Mouse (Mus musculus) forebrain, embryonic 12.5 days (tissue): ENCODE results near the gene Calcoco2. TPM values are rescaled to one million over a fixed set of nuclear protein-coding genes. Genes with fewer than 3 reads are reported as not detected.

ENCODE experiments used
- ATAC-seq: fragments of 200-750 bp; cut with Nextera tagmentation; 2 replicates; pipeline ENCODE4 v1.8.0; 2017; ENCODE audit warnings: moderate TSS enrichment; ENCODE audit not compliant: low FRiP score
- H3K27ac ChIP-seq: fragments of 300-500 bp; sonication (generic); 2 replicates; pipeline ENCODE4 v1.5.1; 2016; ENCODE audit warnings: mild to moderate bottlenecking
- H3K27me3 ChIP-seq: fragments of 300-500 bp; sonication (generic); 2 replicates; pipeline ENCODE4 v1.6.1; 2016; ENCODE audit warnings: mild to moderate bottlenecking
- H3K36me3 ChIP-seq: fragments of 300-500 bp; sonication (generic); replicated peaks from 2 replicates; pipeline ENCODE4 v1.6.1; 2016; ENCODE audit warnings: mild to moderate bottlenecking
- H3K4me1 ChIP-seq: fragments of 300-500 bp; sonication (generic); 2 replicates; pipeline ENCODE4 v1.6.1; 2016
- H3K4me2 ChIP-seq: fragments of 300-500 bp; sonication (generic); 2 replicates; pipeline ENCODE4 v1.6.1; 2016; ENCODE audit warnings: mild to moderate bottlenecking, moderate library complexity
- H3K4me3 ChIP-seq: fragments of 300-500 bp; sonication (generic); replicated peaks from 2 replicates; pipeline ENCODE4 v1.5.1; 2016; ENCODE audit warnings: mild to moderate bottlenecking
- H3K9ac ChIP-seq: fragments of 300-500 bp; sonication (generic); 2 replicates; pipeline ENCODE4 v1.6.1; 2016; ENCODE audit warnings: mild to moderate bottlenecking
- H3K9me3 ChIP-seq: fragments of 300-500 bp; sonication (generic); 2 replicates; pipeline ENCODE4 v1.6.1; 2016
- WGBS: fragments of 180-500 bp; shearing (Covaris S2); methylation state at CpG from one replicate; pipeline ENCODE4 v1.1.7; 2016; 5-methylcytosine and 5-hydroxymethylcytosine counted together
- polyA plus RNA-seq: library from polyadenylated mRNA; unstranded; fragments of >200 nt; fragmentation: Nextera tagmentation; extraction: Ambion mirVana; gene quantifications from 2 replicates; pipeline ENCODE4 v1.2.1, GENCODE M21; 2016

Gene Calcoco2
- polyA plus RNA-seq, 1 experiment from 2014 or later: not detected

GRCm38 (mm10) chr11:96075509-96076220 is 36.1 kb downstream of the Calcoco2 start, which contains the start of gene Atp5g1:
Gene Atp5g1 (minus strand): TSS chr11:96075670.
- peak within 1 kb of the TSS; percentile 73 for H3K27ac ChIP-seq
- peak within 1 kb of the TSS; percentile 72 for H3K4me3 ChIP-seq
- peak; percentile 98 for ATAC-seq
- no peaks in the 10 kb centered on the region; the same call in 1 of the 2 replicates for H3K27me3 ChIP-seq
- H3K9ac ChIP-seq: peak within 1 kb of the TSS; percentile 77
- WGBS: under 1% methylated on average over 37 of the region's 37 CpGs
- peaks cover 22% of the 10 kb centered on the region for H3K36me3 ChIP-seq
- H3K4me2 ChIP-seq: peak within 1 kb of the TSS; percentile 75
- no peaks in the 10 kb centered on the region for H3K9me3 ChIP-seq
- H3K4me1 ChIP-seq: peaks cover 13% of the 10 kb centered on the region

GRCm38 (mm10) chr11:96075177-96075508 is 36.6 kb downstream of the Calcoco2 start:
- H3K27me3 ChIP-seq: no peaks in the 10 kb centered on the region; the same call in 1 of the 2 replicates
- H3K4me1 ChIP-seq: peaks cover 13% of the 10 kb centered on the region
- H3K9me3 ChIP-seq: no peaks in the 10 kb centered on the region
- peak overlapping the region; percentile 75 for H3K4me2 ChIP-seq
- ATAC-seq: 0 out of 2 replicates have a peak, but pooled peaks have one; percentile 12
- peaks cover 27% of the 10 kb centered on the region for H3K36me3 ChIP-seq
- peak overlapping the region; percentile 77 for H3K9ac ChIP-seq
- peak overlapping the region; percentile 57 for H3K27ac ChIP-seq
- WGBS: under 1% methylated on average over 15 of the region's 15 CpGs
- H3K4me3 ChIP-seq: peak overlapping the region; percentile 72

GRCm38 (mm10) chr11:96074351-96075176 is 37.2 kb downstream of the Calcoco2 start:
- WGBS: 34% methylated on average over 17 of the region's 17 CpGs
- Histone ChIP-seq H3K9ac (peak overlapping the region; percentile 77), H3K4me1 (peaks cover 13% of the 10 kb centered on the region), H3K27me3 (no peaks in the 10 kb centered on the region; the same call in 1 of the 2 replicates), H3K9me3 (no peaks in the 10 kb centered on the region), H3K36me3 (peaks cover 32% of the 10 kb centered on the region), H3K4me2 (peak overlapping the region; percentile 75), H3K27ac (peak overlapping the region; percentile 57), H3K4me3 (peak overlapping the region; percentile 72)
- no peak for ATAC-seq

GRCm38 (mm10) chr11:96073295-96073993 is 38.3 kb downstream of the Calcoco2 start:
- Histone ChIP-seq H3K36me3 (peaks cover 32% of the 10 kb centered on the region), H3K27ac (no peak overlapping the region), H3K4me2 (no peak overlapping the region; the same call in 1 of the 2 replicates), H3K27me3 (no peaks in the 10 kb centered on the region; the same call in 1 of the 2 replicates), H3K4me3 (no peak overlapping the region), H3K4me1 (peaks cover 13% of the 10 kb centered on the region), H3K9me3 (no peaks in the 10 kb centered on the region), H3K9ac (no peak overlapping the region)
- ATAC-seq: no peak
- 90% methylated on average over 9 of the region's 9 CpGs for WGBS

GRCm38 (mm10) chr11:96071013-96071412 is 40.8 kb downstream of the Calcoco2 start:
- 97% methylated on average over 1 of the region's 1 CpGs for WGBS

GRCm38 (mm10) chr11:96070353-96070752 is 41.4 kb downstream of the Calcoco2 start:
- H3K4me2 ChIP-seq: no peak overlapping the region
- H3K27ac ChIP-seq: no peak overlapping the region
- H3K4me1 ChIP-seq: peaks cover 17% of the 10 kb centered on the region
- WGBS: 96% methylated on average over 7 of the region's 7 CpGs
- no peak overlapping the region for H3K4me3 ChIP-seq
- no peaks in the 10 kb centered on the region for H3K9me3 ChIP-seq
- H3K36me3 ChIP-seq: peaks cover 32% of the 10 kb centered on the region
- no peak for ATAC-seq
- H3K27me3 ChIP-seq: no peaks in the 10 kb centered on the region
- H3K9ac ChIP-seq: no peak overlapping the region

More at GRCm38 (mm10) chr11:96071013-96071412, 40.8 kb downstream of the Calcoco2 start:
- Histone ChIP-seq H3K27ac (no peak overlapping the region), H3K36me3 (peaks cover 32% of the 10 kb centered on the region), H3K4me3 (no peak overlapping the region), H3K4me1 (peaks cover 13% of the 10 kb centered on the region), H3K9me3 (no peaks in the 10 kb centered on the region), H3K9ac (no peak overlapping the region), H3K27me3 (no peaks in the 10 kb centered on the region), H3K4me2 (no peak overlapping the region)
- ATAC-seq: no peak

GRCm38 (mm10) chr11:96068231-96068630 is 43.5 kb downstream of the Calcoco2 start:
- H3K27ac ChIP-seq: no peak overlapping the region
- H3K27me3 ChIP-seq: no peaks in the 10 kb centered on the region
- H3K36me3 ChIP-seq: peaks cover 25% of the 10 kb centered on the region
- H3K4me1 ChIP-seq: peaks cover 16% of the 10 kb centered on the region
- no peak overlapping the region for H3K4me3 ChIP-seq
- H3K4me2 ChIP-seq: no peak overlapping the region
- no peak for ATAC-seq
- H3K9ac ChIP-seq: no peak overlapping the region
- WGBS: 87% methylated on average over 5 of the region's 5 CpGs
- H3K9me3 ChIP-seq: no peaks in the 10 kb centered on the region

- Histone ChIP-seq H3K9me3 (no peaks in the 10 kb centered on the region), H3K4me3 (peak within 1 kb of the TSS; percentile 97), H3K9ac (peak within 1 kb of the TSS; percentile 94), H3K4me2 (peak within 1 kb of the TSS; percentile 89), H3K36me3 (peaks cover 23% of the 10 kb centered on the region), H3K4me1 (peaks cover 25% of the 10 kb centered on the region), H3K27ac (peak within 1 kb of the TSS; percentile 75), H3K27me3 (no peaks in the 10 kb centered on the region)
- WGBS: 5% methylated on average over 48 of the region's 50 CpGs
- peak; percentile 99 for ATAC-seq
These were observed 46.4 kb downstream of the Calcoco2 start, which contains the start of gene Ube2z for GRCm38 (mm10) chr11:96065215-96065911. Gene Ube2z (minus strand): TSS chr11:96065388.

- peak; percentile 71 for ATAC-seq
- no peaks in the 10 kb centered on the region for H3K27me3 ChIP-seq
- peak overlapping the region; percentile 94 for H3K9ac ChIP-seq
- H3K4me2 ChIP-seq: peak overlapping the region; percentile 89
- peak overlapping the region; percentile 97 for H3K4me3 ChIP-seq
- H3K9me3 ChIP-seq: no peaks in the 10 kb centered on the region
- peaks cover 25% of the 10 kb centered on the region for H3K4me1 ChIP-seq
- H3K27ac ChIP-seq: peak overlapping the region; percentile 75
- H3K36me3 ChIP-seq: peaks cover 23% of the 10 kb centered on the region
- WGBS: under 1% methylated on average over 49 of the region's 64 CpGs
These were observed 47.1 kb downstream of the Calcoco2 start for GRCm38 (mm10) chr11:96064521-96065214.

- Histone ChIP-seq H3K36me3 (peaks cover 80% of the 10 kb centered on the region), H3K4me3 (no peak overlapping the region), H3K9ac (no peak overlapping the region), H3K9me3 (no peaks in the 10 kb centered on the region), H3K4me1 (peaks cover 10% of the 10 kb centered on the region), H3K4me2 (no peak overlapping the region), H3K27ac (no peak overlapping the region), H3K27me3 (no peaks in the 10 kb centered on the region)
- 93% methylated on average over 4 of the region's 4 CpGs for WGBS
- ATAC-seq: no peak
These were observed 53.5 kb downstream of the Calcoco2 start for GRCm38 (mm10) chr11:96058309-96058708.

GRCm38 (mm10) chr11:96050854-96051253 is 60.9 kb downstream of the Calcoco2 start:
- H3K4me1 ChIP-seq: no peaks in the 10 kb centered on the region
- no peak overlapping the region for H3K4me3 ChIP-seq
- H3K27ac ChIP-seq: no peak overlapping the region
- ATAC-seq: no peak
- peaks cover 94% of the 10 kb centered on the region for H3K36me3 ChIP-seq
- no peaks in the 10 kb centered on the region for H3K27me3 ChIP-seq
- no peak overlapping the region for H3K9ac ChIP-seq
- H3K9me3 ChIP-seq: no peaks in the 10 kb centered on the region
- no peak overlapping the region for H3K4me2 ChIP-seq
- WGBS: 93% methylated on average over 3 of the region's 3 CpGs
